Mouse (Mus musculus): Measurements from ENCODE around the gene Sae1. TPM values are rescaled to one million over a fixed set of nuclear protein-coding genes. Genes with fewer than 3 reads are reported as not detected.

Sae1 gene
- 57.2 and 59.3 TPM in 2 replicates for polyA plus RNA-seq (2012; ENCODE audit: insufficient read depth, insufficient read length, missing spikeins)

- H3K4me1 ChIP-seq (ENCODE audit: control insufficient read depth, insufficient read depth, low read length), result peaks cover 23% of the 10 kb centered on the region
- peak within 1 kb of the TSS; percentile 98 for H3K4me3 ChIP-seq (ENCODE audit: insufficient read depth, low read length)
- H3K27ac ChIP-seq (ENCODE audit: insufficient read depth, low read depth, low read length), result peak within 1 kb of the TSS; percentile 65
- no peak for TF ChIP-seq CTCF (IDR thresholded peaks at IDR 0.05; ENCODE audit: low read depth, low read length)
- TF ChIP-seq POLR2A (IDR thresholded peaks at IDR 0.05; ENCODE audit: borderline replicate concordance, low read depth, low read length), result no peak
These were observed at the start of gene Sae1 for GRCm38 (mm10) chr7:16387160-16388041. Gene Sae1, minus strand, starts transcription at chr7:16387806.

- H3K27ac ChIP-seq (ENCODE audit: insufficient read depth, low read depth, low read length), result no peak overlapping the region
- H3K4me3 ChIP-seq (ENCODE audit: insufficient read depth, low read length), result no peak overlapping the region
- no peaks in the 10 kb centered on the region for H3K4me1 ChIP-seq (ENCODE audit: control insufficient read depth, insufficient read depth, low read length)
- no peak for TF ChIP-seq POLR2A (IDR thresholded peaks at IDR 0.05; ENCODE audit: borderline replicate concordance, low read depth, low read length)
- no peak for TF ChIP-seq CTCF (IDR thresholded peaks at IDR 0.05; ENCODE audit: low read depth, low read length)
These were observed 47.5 kb upstream of the Sae1 start for GRCm38 (mm10) chr7:16435088-16435487.

- no peak overlapping the region for H3K27ac ChIP-seq (ENCODE audit: insufficient read depth, low read depth, low read length)
- H3K4me3 ChIP-seq (ENCODE audit: insufficient read depth, low read length), result no peak overlapping the region
- no peak for TF ChIP-seq CTCF (IDR thresholded peaks at IDR 0.05; ENCODE audit: low read depth, low read length)
- no peak for TF ChIP-seq POLR2A (IDR thresholded peaks at IDR 0.05; ENCODE audit: borderline replicate concordance, low read depth, low read length)
- no peaks in the 10 kb centered on the region for H3K4me1 ChIP-seq (ENCODE audit: control insufficient read depth, insufficient read depth, low read length)
These were observed 45.9 kb upstream of the Sae1 start for GRCm38 (mm10) chr7:16433352-16433971.

- H3K4me3 ChIP-seq (ENCODE audit: insufficient read depth, low read length), result no peak overlapping the region
- H3K27ac ChIP-seq (ENCODE audit: insufficient read depth, low read depth, low read length), result no peak overlapping the region
- no peak for TF ChIP-seq POLR2A (IDR thresholded peaks at IDR 0.05; ENCODE audit: borderline replicate concordance, low read depth, low read length)
- peak; percentile 61 for TF ChIP-seq CTCF (IDR thresholded peaks at IDR 0.05; ENCODE audit: low read depth, low read length)
- H3K4me1 ChIP-seq (ENCODE audit: control insufficient read depth, insufficient read depth, low read length), result no peaks in the 10 kb centered on the region
These were observed 38.6 kb upstream of the Sae1 start for GRCm38 (mm10) chr7:16426129-16426729.

GRCm38 (mm10) chr7:16425721-16426120 is 38.1 kb upstream of the Sae1 start:
- no peaks in the 10 kb centered on the region for H3K4me1 ChIP-seq (ENCODE audit: control insufficient read depth, insufficient read depth, low read length)
- no peak overlapping the region for H3K27ac ChIP-seq (ENCODE audit: insufficient read depth, low read depth, low read length)
- TF ChIP-seq POLR2A (IDR thresholded peaks at IDR 0.05; ENCODE audit: borderline replicate concordance, low read depth, low read length) (no peak), CTCF (IDR thresholded peaks at IDR 0.05; ENCODE audit: low read depth, low read length) (no peak)
- no peak overlapping the region for H3K4me3 ChIP-seq (ENCODE audit: insufficient read depth, low read length)

- TF ChIP-seq CTCF (IDR thresholded peaks at IDR 0.05; ENCODE audit: low read depth, low read length) (no peak), POLR2A (IDR thresholded peaks at IDR 0.05; ENCODE audit: borderline replicate concordance, low read depth, low read length) (no peak)
- Histone ChIP-seq H3K4me3 (ENCODE audit: insufficient read depth, low read length) (no peak overlapping the region), H3K4me1 (ENCODE audit: control insufficient read depth, insufficient read depth, low read length) (no peaks in the 10 kb centered on the region), H3K27ac (ENCODE audit: insufficient read depth, low read depth, low read length) (no peak overlapping the region)
These were observed 36.1 kb upstream of the Sae1 start for GRCm38 (mm10) chr7:16423731-16424130.

GRCm38 (mm10) chr7:16422222-16422856 is 34.7 kb upstream of the Sae1 start:
- Histone ChIP-seq H3K27ac (ENCODE audit: insufficient read depth, low read depth, low read length) (no peak overlapping the region), H3K4me1 (ENCODE audit: control insufficient read depth, insufficient read depth, low read length) (no peaks in the 10 kb centered on the region), H3K4me3 (ENCODE audit: insufficient read depth, low read length) (no peak overlapping the region)
- TF ChIP-seq CTCF (IDR thresholded peaks at IDR 0.05; ENCODE audit: low read depth, low read length), result no peak
- TF ChIP-seq POLR2A (IDR thresholded peaks at IDR 0.05; ENCODE audit: borderline replicate concordance, low read depth, low read length), result no peak

- H3K27ac ChIP-seq (ENCODE audit: insufficient read depth, low read depth, low read length), result no peak overlapping the region
- TF ChIP-seq POLR2A (IDR thresholded peaks at IDR 0.05; ENCODE audit: borderline replicate concordance, low read depth, low read length), result no peak
- no peak for TF ChIP-seq CTCF (IDR thresholded peaks at IDR 0.05; ENCODE audit: low read depth, low read length)
- H3K4me1 ChIP-seq (ENCODE audit: control insufficient read depth, insufficient read depth, low read length), result no peaks in the 10 kb centered on the region
- no peak overlapping the region for H3K4me3 ChIP-seq (ENCODE audit: insufficient read depth, low read length)
These were observed 33.0 kb upstream of the Sae1 start for GRCm38 (mm10) chr7:16420493-16421118.

- no peak for TF ChIP-seq CTCF (IDR thresholded peaks at IDR 0.05; ENCODE audit: low read depth, low read length)
- TF ChIP-seq POLR2A (IDR thresholded peaks at IDR 0.05; ENCODE audit: borderline replicate concordance, low read depth, low read length), result no peak
- no peaks in the 10 kb centered on the region for H3K4me1 ChIP-seq (ENCODE audit: control insufficient read depth, insufficient read depth, low read length)
- no peak overlapping the region for H3K4me3 ChIP-seq (ENCODE audit: insufficient read depth, low read length)
- H3K27ac ChIP-seq (ENCODE audit: insufficient read depth, low read depth, low read length), result no peak overlapping the region
These were observed 31.1 kb upstream of the Sae1 start for GRCm38 (mm10) chr7:16418713-16419112.
